Mouse (Mus musculus): ENCODE data around the gene F11r. TPM values are rescaled to one million over a fixed set of nuclear protein-coding genes. Genes with fewer than 3 reads are reported as not detected.
A peak's percentile ranks its signal among the peaks of the same experiment; 100 is the strongest.
"Not testable (repeated sequence)": the region's sequence is repeated elsewhere in the genome, so short reads cannot be mapped to it uniquely, and the experiment has no call there.

The F11r gene
- total RNA-seq, 2 experiments from 2014 or later: 4.7 to 5.1 TPM

DNA sequence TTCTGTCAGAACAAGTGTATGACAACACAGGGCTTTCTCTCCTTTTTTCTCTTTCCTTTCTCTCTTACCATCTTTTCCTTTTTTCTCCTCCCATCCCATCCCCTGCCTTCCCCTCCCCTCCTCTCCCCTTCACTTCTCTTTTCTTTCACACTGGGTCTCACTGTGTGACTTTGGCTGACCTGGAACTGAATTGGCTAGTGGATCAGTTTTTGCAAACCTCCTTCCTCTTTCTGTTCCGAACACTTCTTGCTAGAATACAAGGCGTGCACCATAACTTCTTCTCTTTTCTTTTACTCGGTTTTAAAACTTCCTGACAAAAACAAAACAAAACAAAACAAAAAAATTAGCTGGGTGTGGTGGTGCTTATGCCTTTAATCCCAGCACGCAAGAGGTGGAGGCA is 29.2 kb downstream of the F11r start:
- DNase-seq (ENCODE audit: extremely low spot score in 1 of 2, low spot score in 1 of 2): no peak

DNA sequence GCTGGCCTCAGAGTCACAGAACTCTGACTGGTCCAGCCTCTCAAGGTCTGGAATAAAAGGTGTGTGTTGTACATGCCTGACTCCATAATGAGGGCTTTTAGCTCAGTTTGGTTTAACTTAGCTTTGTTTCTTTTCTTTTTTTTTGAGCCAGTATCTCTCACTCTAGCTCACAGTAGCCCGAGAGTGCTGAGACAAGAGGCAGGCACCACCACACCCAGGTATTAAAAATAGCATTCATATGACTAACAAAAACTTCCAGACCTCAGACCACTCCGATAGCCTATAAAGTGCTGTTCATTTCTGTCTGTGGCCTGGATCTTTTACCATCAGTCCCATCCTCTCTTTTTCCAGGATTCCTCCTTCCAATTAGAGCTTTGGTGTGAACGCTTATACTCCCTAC is 32.3 kb downstream of the F11r start:
- no peak for DNase-seq (ENCODE audit: extremely low spot score in 1 of 2, low spot score in 1 of 2)

DNA sequence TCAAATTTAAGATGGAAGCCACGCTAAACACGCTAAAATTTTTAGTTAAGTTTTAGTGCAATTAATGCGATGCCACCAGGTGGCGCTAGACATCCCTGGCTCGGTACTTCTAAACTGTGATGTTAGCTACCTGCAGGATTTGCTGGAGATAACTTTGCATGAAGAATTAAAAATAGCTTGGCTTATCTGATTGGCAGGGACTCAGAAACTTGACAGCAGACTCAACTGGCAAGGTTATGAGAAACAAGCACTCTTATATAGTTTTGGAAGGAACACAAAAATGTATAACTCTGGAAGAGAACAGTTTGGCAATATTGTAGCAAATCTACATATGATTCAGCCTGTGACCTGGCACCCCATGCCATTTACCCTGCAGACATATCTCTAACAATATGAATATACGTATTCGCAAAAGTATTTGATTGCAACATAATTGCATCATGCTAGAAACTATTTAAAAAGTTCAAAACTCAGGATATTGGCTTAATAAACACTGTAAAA is 33.1 kb downstream of the F11r start:
- peak; percentile 28 to 81 for DNase-seq (ENCODE audit: extremely low spot score in 1 of 2, low spot score in 1 of 2)

DNA sequence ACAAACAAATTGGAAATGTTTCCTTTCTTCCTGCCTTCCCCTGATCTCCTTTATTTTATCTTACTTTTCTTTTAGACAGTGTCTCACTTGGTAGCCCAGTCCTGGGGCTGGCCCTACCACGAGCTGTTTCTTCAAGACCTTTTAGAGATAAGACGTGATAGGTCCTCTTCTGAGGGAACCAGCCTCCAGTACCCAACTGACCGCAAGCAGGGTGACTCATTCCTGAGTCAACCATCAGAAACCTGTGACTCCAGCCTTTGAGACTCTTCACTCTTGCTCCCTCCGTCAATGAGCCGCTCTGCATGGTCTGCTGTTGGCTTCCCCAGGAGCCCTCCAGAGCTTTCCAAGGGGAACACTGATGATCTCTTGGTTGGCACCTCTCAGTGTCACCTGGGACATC is 33.6 kb downstream of the F11r start:
- no peak for DNase-seq (ENCODE audit: extremely low spot score in 1 of 2, low spot score in 1 of 2)

DNA sequence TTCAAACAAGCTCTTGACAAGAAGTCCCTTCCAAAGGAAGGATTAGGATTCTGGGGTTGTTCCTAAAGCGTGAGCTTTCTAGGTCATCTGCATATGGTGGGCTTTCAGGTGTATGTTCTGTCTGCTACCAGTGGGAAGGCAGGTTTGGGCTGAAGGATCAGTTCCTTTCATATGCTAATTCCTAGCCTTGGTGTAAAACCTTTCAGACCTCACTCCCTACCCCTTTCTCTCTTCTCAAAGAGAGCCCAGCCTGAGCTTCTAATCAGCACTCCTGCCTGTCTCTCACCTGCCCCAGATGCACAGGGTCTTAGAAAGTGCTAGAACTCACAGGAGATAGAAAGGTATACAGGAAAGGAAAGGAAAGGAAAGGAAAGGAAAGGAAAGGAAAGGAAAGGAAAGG is 34.1 kb downstream of the F11r start:
- no peak for DNase-seq (ENCODE audit: extremely low spot score in 1 of 2, low spot score in 1 of 2)

DNA sequence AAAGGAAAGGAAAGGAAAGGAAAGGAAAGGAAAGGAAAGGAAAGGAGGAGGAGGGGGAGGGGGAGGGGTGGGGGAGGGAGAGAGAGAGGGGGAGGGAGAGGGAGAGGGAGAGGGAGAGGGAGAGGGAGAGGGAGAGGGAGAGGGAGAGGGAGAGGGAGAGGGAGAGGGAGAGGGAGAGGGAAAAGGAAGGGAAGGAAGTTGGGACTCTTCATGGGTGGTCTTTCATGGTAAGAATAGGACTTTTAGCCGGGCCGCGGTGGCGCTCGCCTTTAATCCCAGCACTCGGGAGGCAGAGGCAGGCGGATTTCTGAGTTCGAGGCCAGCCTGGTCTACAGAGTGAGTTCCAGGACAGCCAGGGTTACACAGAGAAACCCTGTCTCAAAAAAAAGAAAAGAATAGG is 34.6 kb downstream of the F11r start:
- not testable (repeated sequence) for DNase-seq (ENCODE audit: extremely low spot score in 1 of 2, low spot score in 1 of 2)

DNA sequence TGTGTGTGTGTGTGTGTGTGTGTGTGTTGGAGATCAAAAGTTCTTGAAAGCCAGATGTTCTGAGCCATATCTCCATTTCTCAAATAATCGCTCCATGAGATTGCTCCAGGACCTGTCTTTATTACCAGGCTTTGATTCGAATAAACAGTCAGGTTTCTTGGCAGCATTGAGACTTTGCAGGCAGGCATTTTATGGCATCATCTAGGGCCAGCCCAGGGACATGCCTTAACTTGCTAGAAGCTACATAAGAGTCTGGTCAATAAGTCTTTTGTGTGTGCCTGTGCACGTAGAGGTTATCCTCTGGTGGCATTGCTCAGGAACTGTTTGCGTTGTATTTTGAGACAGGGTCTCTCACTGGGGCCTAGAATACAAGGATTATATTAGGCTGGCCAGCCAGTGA is 36.2 kb downstream of the F11r start:
- DNase-seq (ENCODE audit: extremely low spot score in 1 of 2, low spot score in 1 of 2): no peak

DNA sequence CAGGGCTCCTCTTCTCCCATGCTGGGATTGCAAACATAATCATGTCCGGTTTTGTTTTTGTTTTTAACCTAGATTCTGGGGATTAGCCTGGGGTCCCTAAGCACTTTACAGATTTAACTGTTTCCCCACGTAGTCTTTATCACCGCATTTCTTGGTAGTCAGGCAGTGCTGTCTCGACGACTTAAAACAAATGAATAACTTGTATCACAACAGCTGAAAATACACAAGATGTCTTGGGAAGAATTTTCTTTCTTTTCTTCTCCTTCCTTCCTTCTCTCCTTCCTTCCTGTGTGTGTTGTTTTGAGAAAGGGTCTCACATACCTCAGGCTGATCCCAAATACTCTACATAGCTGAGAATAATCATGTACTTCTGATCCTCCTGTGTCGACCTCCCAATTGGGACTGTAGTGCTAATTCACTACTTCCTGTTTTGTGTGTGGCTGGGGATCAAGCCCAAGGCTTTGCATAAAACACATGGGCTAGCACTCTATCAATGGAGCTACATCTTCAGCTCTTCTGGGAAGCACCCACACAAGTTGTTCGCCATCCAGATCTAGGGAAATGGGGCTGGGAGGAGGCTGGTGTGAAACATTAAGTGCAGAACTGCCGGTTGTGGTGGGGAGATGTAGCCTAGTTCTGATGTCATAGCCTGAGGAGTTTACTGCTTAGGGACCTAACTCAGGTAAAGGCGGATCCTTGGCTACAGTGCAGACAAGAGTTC is 36.7 kb downstream of the F11r start:
- no peak for DNase-seq (ENCODE audit: extremely low spot score in 1 of 2, low spot score in 1 of 2)

DNA sequence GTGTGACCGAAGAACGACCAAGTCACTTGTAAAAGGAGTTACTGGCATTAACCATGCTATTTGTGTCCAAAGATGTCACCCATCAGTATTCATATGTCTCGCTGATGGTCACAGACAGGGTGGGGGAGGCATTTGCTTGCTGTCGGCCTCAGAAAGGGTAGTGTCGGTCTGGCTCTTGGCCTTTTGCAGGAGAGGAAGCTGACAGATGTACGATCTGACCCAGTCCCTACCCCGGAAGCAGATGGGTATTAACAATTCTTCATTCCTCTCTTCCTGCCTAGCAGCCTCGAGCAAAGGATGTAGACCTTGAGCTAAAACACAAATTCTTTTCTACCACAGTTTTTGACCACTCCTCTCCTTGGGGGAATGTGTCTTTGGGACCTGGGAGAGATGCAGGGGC is 39.8 kb downstream of the F11r start:
- DNase-seq (ENCODE audit: extremely low spot score in 1 of 2, low spot score in 1 of 2): no peak

DNA sequence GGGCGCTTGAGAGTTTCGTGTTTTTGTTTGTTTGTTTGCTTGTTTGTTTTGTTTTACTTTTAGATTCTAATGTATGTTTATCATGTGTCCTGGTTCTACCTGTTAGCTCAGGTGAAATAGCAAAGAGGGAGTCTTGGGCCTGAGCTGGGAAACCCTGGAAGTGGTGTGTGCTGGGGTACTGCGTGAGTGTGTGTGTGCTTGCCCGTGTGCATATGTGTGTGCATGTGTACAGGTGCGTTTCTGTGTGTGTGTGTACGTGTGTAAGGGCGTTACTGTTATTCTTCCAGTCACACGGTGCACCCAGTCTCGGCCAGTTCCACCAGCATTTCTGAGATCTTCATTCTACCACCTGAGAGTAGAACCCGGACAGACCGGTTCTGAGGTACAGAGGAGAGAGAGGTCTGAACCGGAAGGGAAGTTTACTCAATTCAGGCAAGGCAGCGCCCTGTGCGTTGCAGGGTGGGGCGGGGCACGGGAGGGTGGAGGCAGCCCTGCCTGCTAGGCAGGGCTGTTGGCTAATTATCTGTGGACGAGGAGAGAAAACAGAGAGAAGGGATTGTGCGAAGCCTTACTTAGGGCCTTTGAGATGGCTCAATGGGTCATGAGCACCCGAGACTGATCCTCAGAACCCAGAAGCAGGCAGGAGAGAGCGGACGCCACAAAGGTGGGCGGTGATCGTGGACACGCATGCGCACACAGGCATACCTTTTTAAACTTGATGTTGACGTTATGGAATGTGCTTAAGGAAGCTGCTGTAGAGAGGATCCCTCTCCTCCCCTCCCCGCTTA is 40.6 kb downstream of the F11r start:
- DNase-seq (ENCODE audit: extremely low spot score in 1 of 2, low spot score in 1 of 2): no peak

DNA sequence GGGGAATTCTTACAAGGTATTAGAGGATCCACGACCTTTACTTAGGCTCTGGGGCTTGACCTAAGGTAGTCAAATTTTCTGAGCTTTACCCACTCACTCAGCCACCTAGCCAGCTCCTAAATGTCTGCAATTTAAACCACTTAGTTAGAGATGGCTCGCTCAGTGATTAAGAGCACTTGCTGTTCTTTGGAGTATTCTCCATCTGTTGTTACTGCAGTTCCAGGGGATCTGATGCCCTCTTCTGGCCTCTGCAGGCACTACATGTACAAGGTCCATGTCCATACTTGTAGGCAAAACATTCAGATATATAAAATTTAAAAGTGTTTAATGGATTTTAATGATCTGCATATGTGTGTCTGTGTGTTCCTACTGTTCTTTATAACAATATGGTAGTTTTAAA is 41.6 kb downstream of the F11r start:
- DNase-seq (ENCODE audit: extremely low spot score in 1 of 2, low spot score in 1 of 2): peak; percentile 48 to 81

DNA sequence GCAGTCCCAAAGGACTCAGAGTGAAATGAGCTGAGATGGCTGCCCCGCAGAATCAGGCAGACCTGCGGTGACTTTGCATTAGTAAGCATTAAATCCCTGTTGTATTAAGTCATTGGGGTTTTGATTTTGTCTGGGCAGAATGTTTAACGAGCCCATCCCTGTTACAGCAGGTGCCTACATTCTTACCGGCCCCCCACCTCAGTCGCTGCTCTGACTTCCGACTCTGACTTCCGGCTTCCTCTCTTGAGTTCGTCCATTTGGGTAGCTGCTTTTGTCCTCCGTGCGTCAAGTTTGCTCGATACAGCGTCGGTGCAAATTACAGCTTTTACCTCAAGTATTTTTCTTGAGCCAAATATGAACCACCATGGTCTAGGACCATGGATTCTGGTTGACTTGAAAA is 56.9 kb downstream of the F11r start:
- no peak for DNase-seq (ENCODE audit: extremely low spot score in 1 of 2, low spot score in 1 of 2)

DNA sequence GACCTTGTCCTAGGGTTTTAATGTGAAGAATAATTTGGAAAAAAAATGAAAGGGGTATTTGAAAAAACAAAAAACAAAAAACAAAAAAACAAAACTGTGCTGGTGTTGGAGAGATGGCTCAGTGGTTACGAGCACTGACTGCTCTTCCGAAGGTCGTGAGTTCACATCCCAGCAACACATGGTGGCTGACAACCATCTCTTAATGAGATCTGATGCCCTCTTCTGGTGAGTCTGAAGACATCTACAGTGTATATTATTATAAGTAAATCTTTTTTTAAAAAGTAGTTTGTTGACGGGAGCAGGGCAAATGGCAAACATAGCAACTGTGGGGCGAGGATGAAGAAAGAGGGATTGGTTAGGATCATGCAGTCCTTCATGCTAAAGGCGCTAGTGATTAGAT is 58.0 kb downstream of the F11r start:
- DNase-seq (ENCODE audit: extremely low spot score in 1 of 2, low spot score in 1 of 2): no peak

DNA sequence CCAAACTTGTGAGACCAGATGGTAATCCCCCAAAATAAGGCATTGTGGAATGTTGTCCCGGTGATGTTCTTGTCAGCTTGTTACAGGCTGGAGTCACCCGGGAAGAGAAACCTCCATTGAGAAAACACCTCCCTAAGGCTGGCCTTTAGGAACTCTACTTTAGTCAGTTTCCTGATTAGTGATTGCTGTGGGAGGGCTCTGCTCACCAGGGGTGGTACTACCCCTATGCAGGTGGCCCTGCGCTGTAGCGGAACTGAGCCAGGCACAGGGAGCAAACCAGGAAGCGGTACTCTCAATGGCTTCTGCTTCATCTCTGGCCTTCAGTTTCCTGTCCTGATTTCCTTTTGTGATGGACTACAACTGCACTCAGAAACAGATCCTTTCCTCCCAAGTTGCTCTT is 62.5 kb downstream of the F11r start:
- DNase-seq (ENCODE audit: extremely low spot score in 1 of 2, low spot score in 1 of 2): no peak

DNA sequence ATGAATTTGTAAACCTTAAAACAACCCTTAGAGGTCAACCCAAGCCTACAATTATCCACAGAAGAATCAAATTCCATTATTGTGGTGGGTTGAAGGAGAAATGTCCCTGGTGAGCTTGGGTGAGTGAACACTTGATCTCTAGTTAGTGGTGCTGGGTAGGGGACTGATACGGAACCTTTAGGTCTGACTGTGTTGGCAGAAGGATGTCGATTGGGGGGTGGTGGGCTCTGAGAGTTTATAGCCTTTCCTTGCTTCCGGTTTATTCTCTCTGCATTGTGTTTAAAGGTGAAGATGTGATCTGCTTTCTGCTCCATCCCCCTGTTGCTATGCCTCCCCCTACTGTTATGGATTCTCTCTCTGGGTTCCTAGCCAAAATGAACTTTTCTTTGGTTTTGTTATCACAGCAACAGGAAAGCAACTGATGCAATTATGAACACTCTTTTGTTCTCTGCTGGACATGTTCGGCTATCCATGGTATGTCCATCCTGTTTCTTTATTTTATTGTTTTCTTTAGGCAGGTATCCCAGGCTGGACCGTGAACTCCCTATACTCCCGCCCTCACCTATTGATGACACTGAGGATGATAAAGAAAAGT is 63.8 kb downstream of the F11r start:
- no peak for DNase-seq (ENCODE audit: extremely low spot score in 1 of 2, low spot score in 1 of 2)

DNA sequence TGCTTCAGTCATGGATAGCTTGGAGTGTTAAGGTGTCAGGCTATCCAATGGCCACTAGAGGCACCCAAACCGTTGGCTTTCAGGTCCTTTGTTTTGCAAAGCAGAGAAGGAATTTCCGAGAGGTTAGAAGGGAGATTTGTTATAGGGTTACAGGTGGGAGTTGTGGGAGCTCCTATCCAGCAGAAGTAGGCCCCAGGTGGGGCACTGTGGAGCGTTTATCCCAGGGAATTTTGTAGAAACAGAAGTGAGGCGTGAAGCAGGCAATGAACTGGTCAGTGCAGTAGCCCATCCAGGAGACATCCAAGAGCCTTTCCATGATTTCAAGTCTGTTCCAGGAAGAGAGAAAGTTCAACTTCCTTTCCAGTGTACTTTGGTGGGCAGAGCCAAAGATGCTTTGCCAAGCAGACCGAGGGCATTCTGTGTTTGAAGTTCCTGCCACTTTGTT is 64.3 kb downstream of the F11r start:
- DNase-seq (ENCODE audit: extremely low spot score in 1 of 2, low spot score in 1 of 2): no peak

DNA sequence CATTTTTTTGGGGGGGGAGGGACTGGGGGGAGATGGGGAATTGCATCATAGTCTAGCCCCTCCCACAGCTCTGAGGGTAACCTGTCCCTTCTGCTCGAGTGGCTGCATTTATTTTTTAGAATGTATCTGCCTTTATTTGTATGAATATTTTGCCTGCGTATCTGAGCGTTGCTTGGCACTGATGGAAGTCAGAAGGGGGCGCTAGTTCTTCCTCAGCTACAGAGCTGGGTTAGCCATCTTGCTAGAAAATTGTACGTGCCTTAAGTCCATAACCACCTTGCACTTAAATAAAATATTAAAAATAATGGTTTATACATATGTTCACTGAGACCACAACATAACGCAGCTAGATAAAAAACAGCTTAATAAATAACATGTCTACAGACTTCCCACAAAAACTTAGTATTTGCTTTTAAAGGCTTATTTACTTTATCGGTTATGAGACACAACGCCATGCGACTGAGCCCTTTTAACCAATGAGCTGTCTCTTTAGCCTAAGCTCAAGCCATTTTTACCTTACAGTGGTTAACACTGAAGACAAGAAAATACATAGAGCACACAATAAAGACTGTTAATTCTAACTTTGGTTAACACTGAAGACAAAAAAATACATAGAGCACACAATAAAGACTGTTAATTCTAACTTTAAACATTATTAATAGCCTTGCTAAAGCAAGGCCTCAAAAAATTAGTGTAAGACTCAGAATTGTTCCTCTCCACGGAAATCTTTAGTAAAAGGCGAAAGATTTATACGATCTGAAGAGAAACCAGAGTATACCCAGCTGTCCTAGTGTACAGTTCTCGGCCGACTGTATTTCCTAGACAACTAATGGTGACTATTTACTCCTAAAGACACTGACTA is 65.3 kb downstream of the F11r start:
- DNase-seq (ENCODE audit: extremely low spot score in 1 of 2, low spot score in 1 of 2): no peak

DNA sequence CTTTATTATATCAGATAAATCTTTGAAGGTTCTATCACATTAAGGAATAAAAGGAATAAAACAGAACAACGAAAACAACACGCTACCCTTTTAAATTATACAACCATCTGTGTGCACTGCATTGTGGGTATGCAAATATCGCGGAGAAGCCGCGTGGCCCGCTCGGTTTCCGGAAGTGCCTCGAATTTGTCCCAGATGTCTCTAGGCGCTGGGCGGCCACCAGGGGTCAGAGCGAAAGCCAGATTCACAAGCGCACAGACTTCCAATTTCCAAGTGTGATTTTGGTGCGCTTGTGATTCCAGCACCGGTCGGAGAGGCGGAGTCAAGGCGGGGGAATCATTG is 65.9 kb downstream of the F11r start, which contains the start of gene Alyref2:
Gene Alyref2, plus strand, starts transcription at position 229 of the 342 bp plus-strand sequence.
- peak; percentile 81 for DNase-seq (ENCODE audit: extremely low spot score in 1 of 2, low spot score in 1 of 2)

DNA sequence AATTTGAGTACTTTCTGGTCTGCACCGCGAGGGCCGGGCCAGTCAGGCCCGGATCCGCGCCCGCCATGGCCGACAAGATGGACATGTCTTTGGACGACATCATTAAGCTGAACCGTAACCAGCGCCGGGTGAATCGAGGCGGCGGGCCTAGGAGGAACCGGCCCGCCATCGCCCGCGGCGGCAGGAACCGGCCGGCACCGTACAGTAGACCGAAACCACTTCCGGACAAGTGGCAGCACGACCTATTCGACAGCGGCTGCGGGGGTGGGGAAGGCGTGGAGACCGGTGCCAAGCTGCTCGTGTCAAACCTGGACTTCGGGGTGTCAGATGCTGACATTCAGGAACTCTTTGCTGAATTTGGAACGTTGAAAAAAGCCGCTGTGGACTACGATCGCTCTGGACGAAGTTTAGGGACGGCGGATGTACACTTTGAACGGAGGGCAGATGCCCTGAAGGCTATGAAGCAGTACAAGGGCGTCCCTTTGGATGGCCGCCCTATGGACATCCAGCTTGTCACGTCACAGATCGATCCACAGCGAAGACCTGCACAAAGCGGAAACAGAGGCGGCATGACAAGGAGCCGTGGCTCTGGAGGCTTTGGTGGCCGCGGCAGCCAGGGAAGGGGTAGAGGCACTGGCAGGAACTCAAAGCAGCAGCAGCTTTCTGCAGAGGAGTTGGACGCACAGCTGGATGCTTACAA is 66.4 kb downstream of the F11r start:
- DNase-seq (ENCODE audit: extremely low spot score in 1 of 2, low spot score in 1 of 2): peak; percentile 52 to 58

DNA sequence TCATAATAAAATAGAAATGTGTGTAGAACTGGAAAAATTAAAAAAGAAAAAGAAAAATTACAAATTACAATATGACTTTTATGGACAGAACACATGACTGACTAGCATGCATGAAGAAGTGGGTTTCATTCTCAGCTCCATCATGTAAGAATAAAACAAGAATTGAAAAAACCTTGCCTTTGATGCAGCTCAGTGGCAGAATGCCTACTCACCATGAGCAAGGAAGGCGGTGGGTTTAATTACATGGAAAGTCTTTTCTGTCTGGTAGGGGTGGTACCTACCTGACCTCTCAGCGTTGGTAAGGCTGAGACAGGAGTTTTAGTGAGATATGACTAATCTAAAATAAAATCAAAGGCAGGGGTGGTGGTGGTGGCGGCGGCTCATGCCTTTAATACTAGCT is 67.3 kb downstream of the F11r start:
- no peak for DNase-seq (ENCODE audit: extremely low spot score in 1 of 2, low spot score in 1 of 2)
